Mouse (Mus musculus) lung, adult 2 months (tissue): ENCODE results near the gene Llgl2. TPM values are rescaled to one million over a fixed set of nuclear protein-coding genes. Genes with fewer than 3 reads are reported as not detected.

Source experiments
- DNase-seq: peaks from one replicate; pipeline ENCODE4 v3.0.0; 2022
- H3K4me1 ChIP-seq: fragments of 200-500 bp; 2 replicates; pipeline ENCODE4 v1.6.1; 2011; ENCODE audit warnings: low read length; ENCODE audit not compliant: control insufficient read depth, insufficient read depth
- H3K4me3 ChIP-seq: fragments of 200-500 bp; replicated peaks from 2 replicates; pipeline ENCODE3; 2011; ENCODE audit warnings: low read depth, mild to moderate bottlenecking, control low read depth, low read length; ENCODE audit errors: extremely low read depth
- CTCF ChIP-seq: fragments of 200-500 bp; IDR thresholded peaks from 2 replicates; pipeline ENCODE4 v1.5.1; 2011; ENCODE audit warnings: mild to moderate bottlenecking, low read length, control low read depth; ENCODE audit not compliant: insufficient read depth
- POLR2A ChIP-seq: fragments of 200-500 bp; IDR thresholded peaks from 2 replicates; pipeline ENCODE4 v1.6.1; 2011; ENCODE audit warnings: low read depth, mild to moderate bottlenecking, control low read depth, low read length, borderline replicate concordance; ENCODE audit errors: extremely low read depth
- WGBS: fragments of 180-500 bp; shearing (Covaris S2); methylation state at CpG from one replicate; pipeline ENCODE4 v1.1.7; 2018; 5-methylcytosine and 5-hydroxymethylcytosine counted together
- polyA plus RNA-seq: library from polyadenylated mRNA; depleted of rRNA; stranded (reverse); fragments of >200 nt; gene quantifications from 2 replicates; pipeline ENCODE4 v1.2.3, GENCODE M21; 2012

Llgl2 gene
- polyA plus RNA-seq, 1 experiment: 91.8 TPM

DNA sequence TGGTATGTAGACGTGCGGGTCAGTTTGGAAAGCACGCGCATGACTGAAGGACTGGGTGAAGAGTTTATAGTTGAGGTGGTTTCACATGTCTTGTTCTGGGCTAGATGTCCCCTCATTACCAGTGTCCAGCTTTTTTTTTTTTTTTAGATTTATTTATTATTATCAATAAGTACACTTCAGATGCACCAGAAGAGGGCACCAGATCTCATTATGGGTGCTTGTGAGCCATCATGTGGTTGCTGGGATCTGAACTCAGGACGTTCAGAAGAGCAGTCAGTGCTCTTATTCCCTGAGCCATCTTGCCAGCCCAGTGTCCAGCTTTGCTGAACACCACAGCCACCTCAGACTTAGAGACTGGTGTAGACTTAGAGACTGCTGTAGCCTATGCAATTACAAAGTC is 6.5 kb upstream of the Llgl2 start:
- H3K4me3 ChIP-seq: no peak overlapping the region
- WGBS: 81% methylated on average over 5 of the region's 5 CpGs
- TF ChIP-seq POLR2A: no peak
- no peak for TF ChIP-seq CTCF
- no peak for DNase-seq
- H3K4me1 ChIP-seq: peaks cover 6% of the 10 kb centered on the region; the same call in 1 of the 2 replicates

DNA sequence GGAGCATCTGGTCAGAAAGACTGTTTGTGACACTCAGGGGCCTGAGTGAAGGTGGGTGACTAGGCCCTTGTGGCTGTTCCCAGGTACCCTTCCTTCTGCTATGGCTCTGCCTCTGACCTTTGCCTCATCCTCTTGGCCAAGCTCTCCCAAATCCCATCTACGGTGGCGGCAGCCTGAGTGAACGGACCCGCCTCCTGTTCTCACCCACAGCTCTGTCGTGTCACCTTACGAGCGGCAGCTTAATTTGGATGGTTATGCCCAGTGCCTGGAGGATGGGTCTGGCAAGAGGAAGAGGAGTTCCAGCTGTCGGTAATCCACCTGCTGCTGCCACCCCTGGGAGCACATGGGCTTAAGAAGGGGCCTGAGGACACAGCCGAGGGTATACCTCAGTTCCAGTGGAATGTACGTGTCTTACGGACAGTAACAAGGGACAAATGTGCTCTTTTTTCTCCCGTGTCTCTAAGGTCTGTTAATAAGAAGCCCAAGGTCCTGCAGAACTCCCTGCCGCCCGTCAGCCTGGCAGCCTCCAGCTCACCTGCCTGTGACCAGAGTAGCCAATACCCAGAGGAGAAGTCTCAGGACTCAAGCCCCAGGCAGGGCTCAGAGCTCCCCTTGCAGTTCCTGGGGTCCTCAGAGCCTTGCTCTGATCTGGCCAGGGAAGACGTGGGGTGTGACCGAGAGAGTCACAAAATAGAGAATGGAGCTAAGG is 3.8 kb upstream of the Llgl2 start:
- TF ChIP-seq CTCF: no peak
- TF ChIP-seq POLR2A: no peak
- 91% methylated on average over 16 of the region's 16 CpGs for WGBS
- DNase-seq: no peak
- Histone ChIP-seq H3K4me3 (no peak overlapping the region), H3K4me1 (peaks cover 2% of the 10 kb centered on the region; the same call in 1 of the 2 replicates)

DNA sequence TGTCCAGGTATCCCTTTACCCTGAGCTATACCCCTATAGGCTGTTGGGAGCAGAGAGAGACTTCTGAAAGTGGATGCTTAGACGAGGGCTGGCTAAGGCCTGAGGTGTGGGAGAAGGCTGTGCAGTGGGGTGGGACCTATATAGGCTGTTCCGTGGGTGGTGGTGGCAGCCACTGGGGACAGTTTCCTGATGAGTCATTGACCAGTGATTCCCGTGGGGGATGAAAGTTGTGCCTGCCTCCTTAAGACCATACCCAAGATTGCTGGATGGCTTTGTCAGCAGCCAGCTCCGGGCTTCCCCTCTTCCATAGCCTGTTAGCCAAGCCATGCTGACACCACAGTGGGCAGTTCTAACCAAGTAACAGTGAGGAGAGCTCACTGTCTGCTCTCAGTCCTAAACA is 2.8 kb upstream of the Llgl2 start:
- WGBS: 61% methylated on average over 4 of the region's 4 CpGs
- TF ChIP-seq CTCF (no peak), POLR2A (no peak)
- Histone ChIP-seq H3K4me3 (no peak overlapping the region), H3K4me1 (no peaks in the 10 kb centered on the region; the same call in 1 of the 2 replicates)
- DNase-seq: no peak

DNA sequence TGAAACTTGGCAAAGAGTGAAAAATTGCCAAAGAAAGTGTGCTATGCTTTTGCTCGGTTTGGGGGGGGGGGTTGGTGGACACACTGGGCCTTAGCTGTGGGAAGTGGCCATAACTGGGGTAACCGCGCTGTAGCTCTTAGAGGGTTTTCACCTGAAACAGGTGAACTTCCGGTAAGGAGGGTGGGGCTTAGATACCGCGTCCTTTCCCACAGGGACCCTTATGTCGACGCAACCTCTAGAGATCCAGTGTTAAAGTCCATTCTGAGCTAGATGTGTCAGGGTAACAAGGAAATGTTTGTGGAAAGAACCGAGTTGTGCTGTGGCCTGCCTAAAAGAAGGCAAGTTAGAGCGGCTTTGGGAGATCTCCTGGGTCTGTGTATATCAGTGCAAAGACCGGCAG is 964 bp downstream of the Llgl2 start:
- TF ChIP-seq POLR2A (no peak), CTCF (no peak)
- DNase-seq: no peak
- 25% methylated on average over 11 of the region's 11 CpGs for WGBS
- Histone ChIP-seq H3K4me3 (peak overlapping the region; percentile 70), H3K4me1 (no peaks in the 10 kb centered on the region; the same call in 1 of the 2 replicates)

DNA sequence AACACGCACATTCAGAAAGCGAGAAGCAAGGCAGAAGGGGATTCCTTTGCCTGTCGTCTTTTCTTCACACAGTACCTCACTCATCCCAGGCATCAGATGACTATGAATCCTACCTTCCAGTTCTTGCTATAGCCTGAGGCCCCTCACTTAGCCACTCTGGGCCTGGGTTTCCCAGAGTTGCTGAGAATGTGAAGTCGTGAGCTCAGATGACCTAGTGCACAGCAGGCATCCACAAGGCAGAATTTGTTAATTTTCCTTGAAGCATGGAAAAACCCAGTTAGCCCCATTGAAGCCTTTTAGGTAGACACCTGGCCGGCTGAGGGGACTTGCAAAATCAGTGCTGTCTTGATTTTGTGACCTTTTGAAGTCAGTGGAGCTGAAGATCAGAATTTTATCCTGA is 2.6 kb downstream of the Llgl2 start:
- DNase-seq: no peak
- no peaks in the 10 kb centered on the region; the same call in none of the 2 replicates for H3K4me1 ChIP-seq
- TF ChIP-seq CTCF (no peak), POLR2A (no peak)
- H3K4me3 ChIP-seq: no peak overlapping the region
- WGBS: 58% methylated on average over 5 of the region's 5 CpGs

DNA sequence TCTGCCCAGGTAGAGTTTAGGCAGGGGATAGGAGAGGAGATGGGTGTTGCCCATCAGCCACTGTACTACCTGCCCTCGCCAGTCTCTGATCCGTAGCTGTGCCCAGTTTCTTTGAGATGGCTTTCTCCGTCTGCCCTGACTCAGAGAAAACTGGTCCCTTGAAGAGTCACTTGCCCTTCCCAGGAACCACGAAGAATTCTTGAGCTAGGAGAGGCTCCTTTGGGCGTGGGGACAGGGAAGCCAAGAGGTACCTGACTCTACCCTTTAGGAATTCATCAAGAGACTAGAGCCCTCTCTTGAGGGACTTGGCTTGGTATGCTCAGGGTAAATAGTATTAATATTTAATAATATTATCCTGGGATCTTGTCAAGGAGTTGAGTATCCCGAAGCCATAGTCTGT is 3.8 kb downstream of the Llgl2 start:
- Histone ChIP-seq H3K4me3 (no peak overlapping the region), H3K4me1 (peaks cover 4% of the 10 kb centered on the region)
- 66% methylated on average over 6 of the region's 6 CpGs for WGBS
- no peak for TF ChIP-seq CTCF
- no peak for TF ChIP-seq POLR2A
- no peak for DNase-seq

DNA sequence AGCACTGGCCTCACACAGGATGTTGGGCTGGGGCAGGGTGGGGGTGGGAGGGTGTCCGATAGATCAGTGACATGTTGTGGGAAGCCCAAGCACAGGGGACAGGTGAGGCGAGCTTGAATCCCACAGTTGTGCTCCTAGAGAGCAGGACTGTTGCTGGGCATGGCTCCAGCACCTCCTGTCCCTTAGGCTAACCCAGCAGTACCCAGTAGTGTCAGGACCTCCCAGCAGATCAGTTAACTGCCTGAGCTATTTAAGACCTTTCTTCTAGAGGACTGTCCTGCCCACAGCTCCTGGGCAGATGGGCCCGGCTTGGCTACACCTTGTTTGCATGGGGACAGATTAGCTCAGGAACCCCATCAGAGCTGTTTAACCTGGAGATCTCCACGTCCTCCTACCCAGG is 5.2 kb downstream of the Llgl2 start:
- WGBS: 71% methylated on average over 4 of the region's 4 CpGs
- TF ChIP-seq CTCF (no peak), POLR2A (no peak)
- DNase-seq: no peak
- Histone ChIP-seq H3K4me3 (no peak overlapping the region), H3K4me1 (peaks cover 7% of the 10 kb centered on the region)

DNA sequence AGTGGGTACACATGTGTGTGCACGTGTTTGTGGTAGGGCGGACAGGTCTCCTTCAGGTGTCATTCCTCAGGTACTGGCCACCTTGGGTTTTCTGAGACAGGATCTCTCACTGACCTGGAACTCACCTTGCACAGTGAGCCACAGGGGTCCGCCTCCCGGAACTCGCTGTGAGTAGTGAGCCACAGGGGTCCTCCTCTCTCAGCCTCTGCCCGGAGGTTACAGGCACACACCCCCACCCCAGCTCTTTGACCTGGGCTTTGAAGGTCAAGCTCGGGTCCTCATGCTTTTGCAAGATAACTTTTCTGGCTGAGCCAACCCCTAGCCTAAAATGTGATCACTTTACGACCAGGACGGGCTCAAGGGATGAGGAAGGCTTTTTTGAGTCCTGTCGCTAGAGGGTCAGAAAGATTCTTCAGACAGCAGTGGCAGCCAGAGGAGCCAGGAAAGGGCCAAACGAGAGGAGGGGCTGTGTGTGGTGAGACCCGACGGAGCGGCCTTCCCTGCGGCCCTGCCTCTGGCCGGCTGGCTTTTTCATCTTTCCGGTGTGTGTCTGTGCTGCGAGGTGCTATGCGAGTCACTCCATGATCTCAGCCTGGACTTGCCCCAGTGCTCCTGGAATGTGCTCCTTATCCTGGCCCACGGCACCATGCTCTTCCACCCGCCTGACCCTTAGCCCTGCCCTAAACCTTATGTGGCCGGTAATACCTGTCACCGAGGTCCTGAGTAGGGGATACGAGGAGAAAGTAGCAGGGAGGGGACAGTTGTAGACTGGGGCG is 6.9 kb downstream of the Llgl2 start:
- peaks cover 7% of the 10 kb centered on the region for H3K4me1 ChIP-seq
- no peak overlapping the region for H3K4me3 ChIP-seq
- TF ChIP-seq CTCF (no peak), POLR2A (no peak)
- DNase-seq: no peak
- 47% methylated on average over 25 of the region's 25 CpGs for WGBS

DNA sequence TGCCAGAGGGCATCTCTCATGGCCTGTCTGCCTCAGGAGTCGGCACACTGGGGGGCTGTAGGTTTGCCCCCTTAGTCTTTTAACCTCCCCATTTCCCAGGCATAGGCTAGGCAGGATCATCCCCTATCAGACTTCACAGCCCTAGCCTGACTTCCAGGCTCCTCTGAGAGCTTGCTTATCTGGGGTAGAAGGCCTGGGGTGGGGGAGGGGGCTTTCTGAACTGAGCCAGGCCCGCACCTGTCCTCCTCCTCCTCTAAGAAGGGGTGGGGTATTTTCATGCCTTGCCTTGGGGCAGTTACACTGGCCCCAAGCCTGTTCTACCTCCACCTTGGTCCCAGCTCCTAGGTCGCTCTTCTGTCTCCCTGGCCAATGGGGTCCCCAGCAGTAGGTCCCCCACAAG is 7.7 kb downstream of the Llgl2 start:
- H3K4me1 ChIP-seq: peaks cover 7% of the 10 kb centered on the region
- H3K4me3 ChIP-seq: no peak overlapping the region
- DNase-seq: no peak
- WGBS: 54% methylated on average over 3 of the region's 3 CpGs
- TF ChIP-seq CTCF (no peak), POLR2A (no peak)

DNA sequence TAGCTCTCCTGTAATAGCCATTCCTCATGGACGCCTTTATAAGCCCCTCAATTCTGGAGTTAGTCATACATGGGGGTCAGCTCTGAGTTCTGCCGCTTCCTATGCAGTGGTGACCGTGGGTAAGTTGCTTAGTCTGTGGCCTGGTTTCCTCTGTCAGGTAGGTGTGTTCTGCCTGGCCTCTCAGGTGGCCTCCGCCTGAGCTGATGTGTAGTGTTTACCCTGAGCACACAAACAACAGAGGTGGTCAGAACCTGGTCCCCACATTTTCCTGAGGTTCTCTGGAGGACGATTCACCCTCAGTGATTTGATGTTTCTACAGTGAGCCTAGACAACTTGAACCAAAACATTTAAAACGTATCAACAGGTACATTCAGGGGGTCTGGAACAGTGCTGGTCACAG is 8.2 kb downstream of the Llgl2 start:
- DNase-seq: no peak
- 63% methylated on average over 6 of the region's 6 CpGs for WGBS
- Histone ChIP-seq H3K4me1 (peaks cover 7% of the 10 kb centered on the region), H3K4me3 (no peak overlapping the region)
- no peak for TF ChIP-seq POLR2A
- no peak for TF ChIP-seq CTCF
